15 mouse cellular contexts compared by ENCODE assay signal in the genomic region with DNA sequence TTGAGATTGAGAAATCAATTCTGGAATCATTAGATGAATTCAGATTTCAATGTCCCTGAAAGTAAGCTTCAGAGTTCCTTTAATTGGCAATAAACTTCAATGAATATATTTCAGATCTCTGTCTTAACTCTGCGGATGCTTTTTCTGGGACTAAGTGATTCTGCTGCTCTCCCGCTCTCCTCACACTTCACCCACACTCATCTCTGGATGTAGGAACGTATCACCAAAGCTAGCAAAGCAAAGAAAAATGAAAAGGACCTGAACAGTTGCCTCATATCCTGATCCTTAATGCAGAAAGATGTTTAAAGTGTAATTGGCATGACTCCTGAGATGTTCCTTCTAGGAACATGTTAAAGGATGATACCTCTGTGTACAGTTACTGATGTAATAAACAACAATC.
DNase-seq lines count a peak whose midpoint lies in the region.
"Had no signal": no experiment of that assay in that cellular context is flagged by ENCODE, and none has a peak within 500 bp of the region (broad histone marks: within the 10 kb centered on the region; RNA-seq: fewer than 3 reads in every experiment).

No protein-coding gene starts in this region.

- peak; percentile 50 to 72 for DNase-seq in frontal cortex, adult 2 months (ENCODE audit: extremely low spot score in 1 of 2, low spot score in 1 of 2)
- DNase-seq in frontal cortex, postnatal 10 days (ENCODE audit: low spot score in 2 of 2) = no peak
- peak; percentile 66 for DNase-seq in right cerebral cortex, adult 18-20 months
- no peak for DNase-seq in right cerebral cortex, postnatal 25 days
- DNase-seq in brain, adult 2 months (ENCODE audit: low read depth, low spot score) = peak; percentile 77
- peak; percentile 82 for DNase-seq in telencephalon, adult 2 months (ENCODE audit: low read depth, low spot score)
- no peak for DNase-seq in retina, postnatal 1 day
- DNase-seq: adrenal gland, adult 2 months; adrenal gland, postnatal 10 days; adrenal gland, postnatal 25 days; cerebellum, adult 11-12 months; cerebellum, adult 2 months; cerebellum, adult 9-10 months; cerebellum, postnatal 10 days; cerebellum, postnatal 25 days had no signal

Comparison
In these comparisons a context has a peak if more than half of its experiments do, and no peak if none do; other contexts are left out.
1. DNase-seq: peak in frontal cortex, adult 2 months (2 of 2), right cerebral cortex, adult 18-20 months (single experiment), brain, adult 2 months (single experiment) and telencephalon, adult 2 months (single experiment); none in frontal cortex, postnatal 10 days (0 of 2), right cerebral cortex, postnatal 25 days (single experiment) and retina, postnatal 1 day (single experiment).